Mouse (Mus musculus): ENCODE measurements around the gene Gm2075. TPM values are rescaled to one million over a fixed set of nuclear protein-coding genes. Genes with fewer than 3 reads are reported as not detected.
"Not testable (repeated sequence)": the region's sequence is repeated elsewhere in the genome, so short reads cannot be mapped to it uniquely, and the experiment has no call there.

Gene Gm2075
- not detected in 2 replicates for polyA plus RNA-seq (2014; fragmentation: Nextera tagmentation; extraction: Ambion mirVana)

GRCm38 (mm10) chr12:88011548-88011947 lies at the start of gene Gm2075:
TSS of gene Gm2075 (plus strand) at chr12:88011848.
- H3K4me3 ChIP-seq (ENCODE audit: low read depth, low read length); H3K4me1 ChIP-seq (replicated peaks; ENCODE audit: control insufficient read depth, insufficient read depth, low read length); H3K36me3 ChIP-seq (ENCODE audit: control insufficient read depth, insufficient read depth, low read length); H3K9ac ChIP-seq (ENCODE audit: low read length); ATAC-seq (replicated peaks; ENCODE audit: low FRiP score, low TSS enrichment, low read depth); H3K27me3 ChIP-seq (replicated peaks; ENCODE audit: control insufficient read depth, insufficient read depth, low read length); H3K9me3 ChIP-seq (ENCODE audit: control insufficient read depth, low read length); DNase-seq (ENCODE audit: low spot score); H3K27ac ChIP-seq (ENCODE audit: low read depth); H3K4me2 ChIP-seq (ENCODE audit: low read length): not testable (repeated sequence)
- WGBS, result no CpG with 5 or more reads among the region's 1 CpGs

- H3K4me2 ChIP-seq (ENCODE audit: low read length); H3K36me3 ChIP-seq (ENCODE audit: control insufficient read depth, insufficient read depth, low read length); H3K4me1 ChIP-seq (replicated peaks; ENCODE audit: control insufficient read depth, insufficient read depth, low read length); H3K27ac ChIP-seq (ENCODE audit: low read depth); ATAC-seq (replicated peaks; ENCODE audit: low FRiP score, low TSS enrichment, low read depth); H3K9me3 ChIP-seq (ENCODE audit: control insufficient read depth, low read length); DNase-seq (ENCODE audit: low spot score); H3K9ac ChIP-seq (ENCODE audit: low read length); H3K4me3 ChIP-seq (ENCODE audit: low read depth, low read length); H3K27me3 ChIP-seq (replicated peaks; ENCODE audit: control insufficient read depth, insufficient read depth, low read length): not testable (repeated sequence)
Observed at GRCm38 (mm10) chr12:87984000-87984399, 27.6 kb upstream of the Gm2075 start.

- not testable (repeated sequence) for H3K9me3 ChIP-seq (ENCODE audit: control insufficient read depth, low read length); H3K27me3 ChIP-seq (replicated peaks; ENCODE audit: control insufficient read depth, insufficient read depth, low read length); H3K27ac ChIP-seq (ENCODE audit: low read depth); H3K4me2 ChIP-seq (ENCODE audit: low read length); ATAC-seq (replicated peaks; ENCODE audit: low FRiP score, low TSS enrichment, low read depth); H3K36me3 ChIP-seq (ENCODE audit: control insufficient read depth, insufficient read depth, low read length); H3K4me3 ChIP-seq (ENCODE audit: low read depth, low read length); H3K9ac ChIP-seq (ENCODE audit: low read length); H3K4me1 ChIP-seq (replicated peaks; ENCODE audit: control insufficient read depth, insufficient read depth, low read length); DNase-seq (ENCODE audit: low spot score)
- 70% methylated on average over 3 of the region's 3 CpGs for WGBS
Observed at GRCm38 (mm10) chr12:88004118-88004517, 7.5 kb upstream of the Gm2075 start.

- H3K4me2 ChIP-seq (ENCODE audit: low read length); H3K4me1 ChIP-seq (replicated peaks; ENCODE audit: control insufficient read depth, insufficient read depth, low read length); H3K36me3 ChIP-seq (ENCODE audit: control insufficient read depth, insufficient read depth, low read length); H3K9ac ChIP-seq (ENCODE audit: low read length); H3K27ac ChIP-seq (ENCODE audit: low read depth); ATAC-seq (replicated peaks; ENCODE audit: low FRiP score, low TSS enrichment, low read depth); H3K27me3 ChIP-seq (replicated peaks; ENCODE audit: control insufficient read depth, insufficient read depth, low read length); H3K4me3 ChIP-seq (ENCODE audit: low read depth, low read length); H3K9me3 ChIP-seq (ENCODE audit: control insufficient read depth, low read length); DNase-seq (ENCODE audit: low spot score): not testable (repeated sequence)
- WGBS, result 86% methylated on average over 2 of the region's 2 CpGs
Observed at GRCm38 (mm10) chr12:88018671-88019070, 7.0 kb downstream of the Gm2075 start, which contains the start of gene Gm6803. TSS of gene Gm6803 (minus strand) at chr12:88018771.

GRCm38 (mm10) chr12:88026704-88027103 lies 15.1 kb downstream of the Gm2075 start, which contains the start of gene Gm2056:
TSS of gene Gm2056 (plus strand) at chr12:88027004.
- not testable (repeated sequence) for H3K9ac ChIP-seq (ENCODE audit: low read length); H3K4me3 ChIP-seq (ENCODE audit: low read depth, low read length); H3K36me3 ChIP-seq (ENCODE audit: control insufficient read depth, insufficient read depth, low read length); H3K27ac ChIP-seq (ENCODE audit: low read depth); DNase-seq (ENCODE audit: low spot score); H3K4me2 ChIP-seq (ENCODE audit: low read length); H3K4me1 ChIP-seq (replicated peaks; ENCODE audit: control insufficient read depth, insufficient read depth, low read length); ATAC-seq (replicated peaks; ENCODE audit: low FRiP score, low TSS enrichment, low read depth); H3K27me3 ChIP-seq (replicated peaks; ENCODE audit: control insufficient read depth, insufficient read depth, low read length); H3K9me3 ChIP-seq (ENCODE audit: control insufficient read depth, low read length)
- 80% methylated on average over 1 of the region's 1 CpGs for WGBS

DNA sequence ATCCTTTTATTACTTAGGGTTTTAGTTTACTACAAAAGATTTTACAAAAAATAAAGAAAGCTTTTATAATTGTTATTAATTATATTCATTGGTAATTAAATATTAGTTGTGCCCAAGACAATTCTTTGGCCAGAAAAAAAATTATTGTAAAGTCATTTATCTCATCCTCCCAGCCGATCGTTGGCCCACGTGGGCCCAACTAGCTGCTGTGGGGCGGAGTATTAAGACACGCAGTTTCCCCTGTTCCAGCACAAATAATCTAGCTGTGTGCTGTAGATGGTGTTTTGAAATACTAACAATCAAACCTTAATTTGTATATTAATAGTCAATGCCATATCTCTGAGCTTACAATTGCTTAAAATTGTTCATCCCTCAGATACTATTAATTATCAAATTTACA lies 20.6 kb downstream of the Gm2075 start:
- not testable (repeated sequence) for H3K27ac ChIP-seq (ENCODE audit: low read depth); H3K4me2 ChIP-seq (ENCODE audit: low read length); H3K9me3 ChIP-seq (ENCODE audit: control insufficient read depth, low read length); H3K4me3 ChIP-seq (ENCODE audit: low read depth, low read length); H3K4me1 ChIP-seq (replicated peaks; ENCODE audit: control insufficient read depth, insufficient read depth, low read length); DNase-seq (ENCODE audit: low spot score); H3K36me3 ChIP-seq (ENCODE audit: control insufficient read depth, insufficient read depth, low read length); ATAC-seq (replicated peaks; ENCODE audit: low FRiP score, low TSS enrichment, low read depth); H3K9ac ChIP-seq (ENCODE audit: low read length); H3K27me3 ChIP-seq (replicated peaks; ENCODE audit: control insufficient read depth, insufficient read depth, low read length)
- WGBS, result 95% methylated on average over 5 of the region's 5 CpGs

DNA sequence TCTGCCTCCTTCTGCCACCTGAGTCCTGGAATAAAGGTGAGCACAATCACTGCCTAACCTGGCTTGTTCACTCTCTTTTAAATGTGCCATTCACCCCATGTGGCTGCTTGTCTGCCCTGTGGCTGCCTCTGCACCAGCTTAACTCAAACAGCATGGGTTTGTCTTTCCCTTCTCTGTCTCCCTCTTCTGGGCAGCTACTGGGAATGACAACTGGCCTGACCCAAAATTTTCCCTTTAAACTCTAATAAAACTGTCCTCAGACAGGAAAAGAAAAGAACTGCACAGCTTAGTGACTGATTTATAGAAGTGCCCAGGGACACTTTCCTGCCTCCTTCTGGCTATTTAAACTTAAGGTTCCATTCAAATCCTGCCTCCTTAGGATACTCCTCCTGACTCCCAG lies 27.4 kb downstream of the Gm2075 start:
- not testable (repeated sequence) for H3K36me3 ChIP-seq (ENCODE audit: control insufficient read depth, insufficient read depth, low read length); H3K4me2 ChIP-seq (ENCODE audit: low read length); H3K4me1 ChIP-seq (replicated peaks; ENCODE audit: control insufficient read depth, insufficient read depth, low read length); ATAC-seq (replicated peaks; ENCODE audit: low FRiP score, low TSS enrichment, low read depth); H3K27me3 ChIP-seq (replicated peaks; ENCODE audit: control insufficient read depth, insufficient read depth, low read length); H3K9ac ChIP-seq (ENCODE audit: low read length); H3K9me3 ChIP-seq (ENCODE audit: control insufficient read depth, low read length); DNase-seq (ENCODE audit: low spot score); H3K4me3 ChIP-seq (ENCODE audit: low read depth, low read length); H3K27ac ChIP-seq (ENCODE audit: low read depth)

GRCm38 (mm10) chr12:88039703-88040102 lies 28.1 kb downstream of the Gm2075 start:
- ATAC-seq (replicated peaks; ENCODE audit: low FRiP score, low TSS enrichment, low read depth); H3K4me2 ChIP-seq (ENCODE audit: low read length); H3K36me3 ChIP-seq (ENCODE audit: control insufficient read depth, insufficient read depth, low read length); H3K9me3 ChIP-seq (ENCODE audit: control insufficient read depth, low read length); H3K27ac ChIP-seq (ENCODE audit: low read depth); H3K4me1 ChIP-seq (replicated peaks; ENCODE audit: control insufficient read depth, insufficient read depth, low read length); H3K9ac ChIP-seq (ENCODE audit: low read length); DNase-seq (ENCODE audit: low spot score); H3K27me3 ChIP-seq (replicated peaks; ENCODE audit: control insufficient read depth, insufficient read depth, low read length); H3K4me3 ChIP-seq (ENCODE audit: low read depth, low read length): not testable (repeated sequence)
- 91% methylated on average over 1 of the region's 1 CpGs for WGBS

DNA sequence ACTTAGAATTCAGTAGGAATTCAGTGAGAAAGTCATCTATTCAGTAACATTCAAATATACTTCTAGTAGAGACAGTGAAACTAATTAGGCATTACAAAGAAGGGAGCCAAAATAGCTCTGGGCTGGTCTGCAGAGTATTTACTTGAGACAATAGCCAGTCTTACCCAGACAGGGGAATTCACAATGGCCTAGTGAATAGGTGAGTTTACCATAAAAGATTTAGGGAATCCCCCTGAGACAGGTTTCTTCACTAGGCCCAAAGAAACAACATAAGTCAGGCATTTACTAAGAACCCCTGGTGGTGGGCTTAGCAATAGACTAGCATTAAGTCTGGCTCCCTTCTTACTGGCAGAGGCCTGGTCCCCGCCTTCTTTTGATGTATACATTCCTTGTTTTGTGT lies 33.6 kb downstream of the Gm2075 start:
- H3K27ac ChIP-seq (ENCODE audit: low read depth); H3K9me3 ChIP-seq (ENCODE audit: control insufficient read depth, low read length); H3K36me3 ChIP-seq (ENCODE audit: control insufficient read depth, insufficient read depth, low read length); H3K4me1 ChIP-seq (replicated peaks; ENCODE audit: control insufficient read depth, insufficient read depth, low read length); H3K9ac ChIP-seq (ENCODE audit: low read length); H3K27me3 ChIP-seq (replicated peaks; ENCODE audit: control insufficient read depth, insufficient read depth, low read length); DNase-seq (ENCODE audit: low spot score); ATAC-seq (replicated peaks; ENCODE audit: low FRiP score, low TSS enrichment, low read depth); H3K4me3 ChIP-seq (ENCODE audit: low read depth, low read length); H3K4me2 ChIP-seq (ENCODE audit: low read length): not testable (repeated sequence)
- 84% methylated on average over 1 of the region's 1 CpGs for WGBS

All from intestine, embryonic 14.5 days (tissue).